Mouse (Mus musculus) activated CD4-positive, CD25-positive, alpha-beta regulatory T cell, adult 4 months (primary cell): ENCODE results near the gene Gm3453. TPM values are rescaled to one million over a fixed set of nuclear protein-coding genes. Genes with fewer than 3 reads are reported as not detected.
"Not testable (repeated sequence)": the region's sequence is repeated elsewhere in the genome, so short reads cannot be mapped to it uniquely, and the experiment has no call there.

Experiments used
- ATAC-seq: one replicate; pipeline ENCODE4 v1.8.0; 2017
- polyA plus RNA-seq, 2 experiments: library from polyadenylated mRNA; unstranded; fragments of 100-300 nt; shearing (Covaris generic); gene quantifications; one replicate each; pipeline ENCODE4 v1.2.1; 2017

Gm3453 gene
- not detected for polyA plus RNA-seq

DNA sequence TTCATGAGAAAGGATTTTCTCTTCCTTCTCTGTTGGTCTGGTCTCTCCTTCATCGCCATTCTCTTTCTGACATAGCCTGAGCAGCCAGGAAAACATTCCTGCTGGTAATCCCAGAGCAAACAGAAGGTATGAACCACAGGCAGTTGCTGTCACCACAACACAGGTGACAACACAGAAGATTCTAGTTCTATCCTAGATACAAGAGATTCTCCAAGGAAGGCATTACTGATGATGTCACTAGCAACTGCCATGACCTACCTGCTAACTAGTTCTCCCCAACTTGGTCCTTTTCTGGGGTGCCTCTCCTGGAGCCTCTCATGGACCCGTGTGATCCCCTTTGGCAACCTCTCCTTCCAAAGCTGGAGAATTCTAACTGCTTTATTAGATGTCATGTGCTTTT lies at the start of gene Gm3453:
Gene Gm3453, minus strand, starts transcription at position 101 of the 400 bp plus-strand sequence.
- not testable (repeated sequence) for ATAC-seq

GRCm38 (mm10) chr14:5987136-5987535 lies 8.2 kb upstream of the Gm3453 start:
- ATAC-seq = not testable (repeated sequence)

DNA sequence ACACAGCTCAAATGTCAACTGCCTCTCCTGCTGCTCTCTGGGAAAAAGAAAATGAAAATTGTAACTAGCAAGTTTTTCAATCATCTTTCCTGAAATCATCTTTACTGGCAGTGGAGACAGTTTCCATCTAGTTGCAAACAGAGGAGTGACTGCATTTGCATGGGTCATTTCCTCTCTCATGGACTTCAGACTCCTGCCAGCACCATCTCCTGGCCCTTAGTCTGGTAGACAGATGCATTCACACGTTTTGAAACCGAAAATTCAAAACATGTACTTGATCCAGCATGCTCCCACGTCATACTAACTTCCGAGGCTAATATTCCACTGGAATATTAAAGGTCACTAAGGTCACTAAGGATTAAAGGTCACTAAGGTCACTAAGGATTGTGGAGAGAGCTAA lies 16.5 kb downstream of the Gm3453 start:
- not testable (repeated sequence) for ATAC-seq

GRCm38 (mm10) chr14:5961635-5962034 lies 17.3 kb downstream of the Gm3453 start, which contains the start of gene Gm3248:
Gm3248 (minus strand) TSS chr14:5961745.
- ATAC-seq = not testable (repeated sequence)

DNA sequence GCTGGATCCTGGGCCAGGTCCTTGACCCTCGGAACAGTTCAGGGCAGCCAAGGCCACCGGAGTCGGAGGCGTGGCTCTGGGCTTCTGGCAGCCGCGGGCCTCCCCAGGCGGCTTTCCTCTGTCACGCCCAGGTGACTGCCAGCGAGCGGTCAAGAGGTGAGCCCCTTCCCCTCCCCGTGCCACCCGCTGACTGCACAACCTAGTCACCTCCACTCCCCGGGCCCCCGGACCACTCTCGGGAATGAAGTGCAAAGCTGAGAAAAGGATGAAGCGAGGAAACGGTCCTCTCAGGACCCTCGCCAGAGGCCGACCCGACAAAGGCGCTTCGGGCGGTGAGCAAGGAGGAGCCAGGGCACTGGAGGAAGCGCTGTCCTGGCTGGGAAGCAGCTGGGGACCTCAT lies 17.8 kb downstream of the Gm3453 start:
- ATAC-seq = not testable (repeated sequence)

- not testable (repeated sequence) for ATAC-seq
These were observed 18.5 kb downstream of the Gm3453 start for GRCm38 (mm10) chr14:5960479-5960878.

- ATAC-seq = not testable (repeated sequence)
These were observed 55.7 kb downstream of the Gm3453 start for GRCm38 (mm10) chr14:5923276-5923675.

Other genes with a start within 250 kb of the Gm3453 start
- gene Gm3373, start 237.6 kb downstream of the Gm3453 start, polyA plus RNA-seq = 1 to 10 TPM in 1 of 2 experiments, not detected in 1; 8.7 TPM
- 1 to 10 TPM; 4.6 to 5.9 TPM for gene Gm3383, start 171.2 kb downstream of the Gm3453 start, polyA plus RNA-seq
- gene Gm3424, start 148.8 kb downstream of the Gm3453 start, polyA plus RNA-seq = not detected
- gene Gm8237, start 98.8 kb downstream of the Gm3453 start, polyA plus RNA-seq = 1 to 10 TPM in 1 of 2 experiments, under 1 TPM in 1; 0.46 to 1.3 TPM
- gene Gm3248, start 17.4 kb downstream of the Gm3453 start, polyA plus RNA-seq = 1 to 10 TPM; 1.7 to 2.9 TPM
- not detected for gene Gm6337, start 79.1 kb upstream of the Gm3453 start, polyA plus RNA-seq
- gene Gm8206, start 114.8 kb upstream of the Gm3453 start, polyA plus RNA-seq = 1 to 10 TPM; 1.4 to 3.2 TPM
- 10 to 100 TPM in 1 of 2 experiments, 1 to 10 TPM in 1; 8.8 to 10.0 TPM for gene Gm3468, start 129.5 kb upstream of the Gm3453 start, polyA plus RNA-seq
- gene Gm3476, start 146.7 kb upstream of the Gm3453 start, polyA plus RNA-seq = not detected
- not detected for gene Gm21560, start 240.2 kb upstream of the Gm3453 start, polyA plus RNA-seq